Mouse (Mus musculus): Measurements from ENCODE around the gene Psat1.

Gene Psat1

DNA sequence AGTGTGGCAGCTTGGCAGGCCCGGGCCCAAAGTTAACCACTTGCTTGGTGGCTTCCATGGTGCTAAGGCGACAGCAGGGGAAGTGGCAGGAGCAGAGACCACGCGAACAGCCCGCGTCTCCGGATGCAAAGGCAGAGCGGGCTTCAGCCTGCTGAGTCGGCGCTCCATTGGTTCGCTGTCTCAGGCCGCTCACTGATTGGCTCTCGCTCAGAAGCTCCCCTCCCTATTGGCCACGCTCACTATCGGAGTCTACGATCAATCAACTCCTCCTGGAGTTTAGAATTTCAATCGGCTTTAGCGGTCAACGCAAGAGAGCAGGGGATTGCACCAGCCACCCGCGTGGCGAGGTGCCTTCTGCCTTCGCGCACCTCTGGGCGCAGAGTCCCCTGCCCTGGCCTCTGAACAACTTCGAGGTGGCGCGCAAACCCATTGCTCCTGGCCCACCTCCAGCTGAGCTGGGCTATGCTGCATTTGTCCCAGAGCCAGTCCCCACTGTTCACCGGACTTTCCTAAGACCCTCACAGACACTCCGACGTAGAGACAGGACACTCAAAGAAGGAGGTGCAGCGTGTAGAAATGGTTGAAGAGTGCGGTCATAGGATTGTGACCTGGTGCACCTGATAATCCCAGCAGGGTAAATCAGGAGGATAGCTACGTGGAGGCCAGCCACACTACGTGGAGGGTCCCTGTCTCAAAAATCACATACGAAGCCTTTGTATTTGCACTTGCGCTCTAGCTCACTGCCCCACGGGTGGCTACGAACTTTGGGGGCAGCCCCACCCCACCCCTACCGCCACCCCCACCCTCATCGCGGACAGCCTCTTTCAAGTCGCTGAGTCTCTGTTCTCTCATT is 22.0 kb downstream of the Psat1 start:
- peak; percentile 67 to 70 for DNase-seq (ENCODE audit: low read depth in 2 of 2, low spot score in 2 of 2)

DNA sequence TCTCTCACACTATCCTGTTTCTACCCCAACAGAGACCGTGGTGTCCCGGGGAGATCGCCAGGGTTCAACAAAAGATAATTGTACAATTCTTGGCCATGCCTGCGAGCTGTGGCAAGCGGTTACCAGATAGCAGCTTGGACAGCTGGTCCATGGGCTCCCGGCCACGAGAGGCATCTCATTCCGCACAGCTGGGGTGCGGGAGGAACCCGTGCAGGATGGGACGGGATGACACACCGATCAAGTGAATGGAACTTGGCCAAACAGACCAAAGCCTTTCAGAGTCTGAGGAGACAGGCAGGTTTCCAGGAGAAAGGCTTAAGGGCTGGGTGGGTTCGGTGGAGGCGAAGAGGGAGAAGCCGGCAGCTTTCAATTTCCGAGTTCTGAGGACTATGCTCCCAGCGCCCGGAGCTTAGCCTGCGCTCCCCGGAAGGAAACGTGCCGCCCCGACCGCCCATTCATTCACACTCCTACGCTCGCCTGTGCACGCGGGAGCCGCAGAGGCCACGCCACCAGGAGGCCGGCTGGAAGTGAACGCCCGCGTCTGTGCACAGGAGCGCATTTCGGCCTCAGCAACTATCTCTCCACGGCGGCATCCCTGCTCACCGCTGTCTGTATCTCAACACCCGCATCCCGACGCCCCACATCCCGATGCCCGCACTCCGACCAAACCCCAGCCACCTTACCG is 22.8 kb downstream of the Psat1 start:
- DNase-seq (ENCODE audit: low read depth in 2 of 2, low spot score in 2 of 2): peak; percentile 27 to 35

DNA sequence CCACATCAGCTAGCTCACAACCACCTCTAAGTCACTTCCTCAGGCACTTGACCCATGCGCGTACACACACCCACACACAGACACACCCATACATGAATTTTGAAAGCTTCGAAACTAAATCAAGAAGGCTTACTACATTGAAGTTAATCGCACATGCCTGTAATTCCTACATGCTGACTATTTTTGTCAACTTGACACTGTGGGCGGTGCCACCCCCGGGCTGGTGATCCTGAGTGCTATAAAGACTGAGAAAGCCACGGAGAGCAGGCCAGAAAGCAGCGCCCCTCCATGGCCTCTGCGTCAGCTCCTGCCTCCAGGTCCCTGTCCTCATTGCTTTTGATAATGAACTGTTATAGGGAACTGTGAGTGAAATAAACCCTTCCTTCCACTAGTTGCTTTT is 23.7 kb downstream of the Psat1 start:
- peak; percentile 3 to 5 for DNase-seq (ENCODE audit: low read depth in 2 of 2, low spot score in 2 of 2)

DNA sequence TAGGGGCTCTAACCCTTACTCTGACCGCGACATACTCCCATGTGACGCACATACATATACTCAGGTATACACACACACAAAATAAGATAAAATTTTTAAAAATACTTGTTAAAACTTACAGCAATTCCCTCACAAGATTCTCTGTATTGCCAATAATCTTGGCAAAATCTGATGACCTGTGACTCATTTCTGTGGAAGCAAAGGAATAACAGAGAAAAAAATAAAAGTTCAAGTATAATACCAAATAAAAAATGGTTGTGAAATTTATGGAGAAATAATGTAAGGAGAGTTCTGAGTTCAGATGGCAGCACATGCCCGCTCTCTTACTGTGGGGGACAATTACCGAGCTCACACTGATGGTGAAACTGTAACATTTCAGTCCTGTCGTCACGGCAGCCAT is 27.8 kb downstream of the Psat1 start:
- DNase-seq (ENCODE audit: low read depth in 2 of 2, low spot score in 2 of 2): no peak

DNA sequence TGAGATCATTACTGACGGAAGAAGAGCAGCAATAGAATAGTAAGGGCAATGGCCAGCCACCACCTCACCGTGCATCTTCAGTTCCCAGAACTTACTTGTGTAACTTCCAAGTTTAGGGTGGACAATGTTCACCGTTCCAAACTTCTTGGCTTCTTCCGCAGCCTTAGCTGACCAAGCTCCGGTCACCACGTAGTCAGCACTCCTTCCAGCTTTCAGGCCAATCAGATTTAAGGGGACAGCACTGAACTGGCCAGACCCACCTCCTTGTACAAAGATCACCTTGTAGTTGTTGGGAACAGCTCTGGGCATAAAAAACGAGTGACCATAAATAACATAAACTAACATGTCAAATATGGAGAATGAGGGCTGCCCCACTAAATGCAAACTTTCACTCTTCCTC is 29.0 kb downstream of the Psat1 start:
- no peak for DNase-seq (ENCODE audit: low read depth in 2 of 2, low spot score in 2 of 2)

- DNase-seq (ENCODE audit: low read depth in 2 of 2, low spot score in 2 of 2): no peak
Observed at GRCm38 (mm10) chr19:15913249-15913997, 33.7 kb downstream of the Psat1 start.

- no peak for DNase-seq (ENCODE audit: low read depth in 2 of 2, low spot score in 2 of 2)
Observed at GRCm38 (mm10) chr19:15911441-15911840, 35.7 kb downstream of the Psat1 start.

GRCm38 (mm10) chr19:15910987-15911386 is 36.1 kb downstream of the Psat1 start:
- DNase-seq (ENCODE audit: low read depth in 2 of 2, low spot score in 2 of 2): no peak

DNA sequence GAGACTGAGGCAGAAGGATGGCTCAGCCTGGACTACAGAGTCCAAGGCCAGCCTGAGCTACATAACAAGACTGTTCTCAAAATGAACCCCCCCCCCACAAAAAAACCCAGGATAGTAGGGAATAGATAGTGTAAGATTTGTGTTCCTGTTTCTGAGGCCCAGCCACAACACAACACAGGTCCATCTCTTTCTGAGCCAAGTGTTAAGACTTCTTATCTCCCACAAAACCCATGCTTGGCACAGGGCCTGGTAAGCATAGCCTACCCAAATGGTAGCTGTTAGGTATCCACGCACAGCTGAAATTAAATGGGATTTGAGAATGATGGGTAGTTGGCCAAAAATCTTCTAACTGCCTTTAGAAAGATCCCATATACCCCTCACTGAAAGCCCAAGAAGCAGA is 36.6 kb downstream of the Psat1 start:
- DNase-seq (ENCODE audit: low read depth in 2 of 2, low spot score in 2 of 2): no peak

DNA sequence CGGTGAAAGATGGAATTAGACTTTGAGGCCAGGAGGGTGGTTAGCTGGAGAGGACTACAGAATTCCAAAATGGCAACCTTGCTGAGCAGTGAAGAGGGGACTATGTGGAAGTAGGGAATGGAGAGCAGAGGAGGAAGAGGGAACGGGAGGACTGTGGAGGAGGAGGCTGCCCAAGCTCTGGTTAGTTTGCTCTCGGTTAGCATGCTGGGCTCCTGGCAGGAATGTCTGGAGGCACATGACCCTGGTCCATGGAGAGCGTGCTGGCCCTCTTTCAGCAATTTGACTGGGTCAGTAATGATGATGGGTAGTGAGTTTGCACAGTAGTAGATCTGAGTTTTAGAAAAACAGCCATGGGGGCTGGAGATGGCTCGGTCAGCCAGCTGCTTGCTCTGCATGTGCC is 39.1 kb downstream of the Psat1 start:
- DNase-seq (ENCODE audit: low read depth in 2 of 2, low spot score in 2 of 2): no peak

GRCm38 (mm10) chr19:15904734-15905133 is 42.4 kb downstream of the Psat1 start:
- no peak for DNase-seq (ENCODE audit: low read depth in 2 of 2, low spot score in 2 of 2)

GRCm38 (mm10) chr19:15903508-15904480 is 43.3 kb downstream of the Psat1 start:
- no peak for DNase-seq (ENCODE audit: low read depth in 2 of 2, low spot score in 2 of 2)

- DNase-seq (ENCODE audit: low read depth in 2 of 2, low spot score in 2 of 2): no peak
Observed at GRCm38 (mm10) chr19:15895681-15896080, 51.5 kb downstream of the Psat1 start.

GRCm38 (mm10) chr19:15892146-15892545 is 55.0 kb downstream of the Psat1 start:
- no peak for DNase-seq (ENCODE audit: low read depth in 2 of 2, low spot score in 2 of 2)

GRCm38 (mm10) chr19:15888466-15888865 is 58.7 kb downstream of the Psat1 start:
- DNase-seq (ENCODE audit: low read depth in 2 of 2, low spot score in 2 of 2): no peak

DNA sequence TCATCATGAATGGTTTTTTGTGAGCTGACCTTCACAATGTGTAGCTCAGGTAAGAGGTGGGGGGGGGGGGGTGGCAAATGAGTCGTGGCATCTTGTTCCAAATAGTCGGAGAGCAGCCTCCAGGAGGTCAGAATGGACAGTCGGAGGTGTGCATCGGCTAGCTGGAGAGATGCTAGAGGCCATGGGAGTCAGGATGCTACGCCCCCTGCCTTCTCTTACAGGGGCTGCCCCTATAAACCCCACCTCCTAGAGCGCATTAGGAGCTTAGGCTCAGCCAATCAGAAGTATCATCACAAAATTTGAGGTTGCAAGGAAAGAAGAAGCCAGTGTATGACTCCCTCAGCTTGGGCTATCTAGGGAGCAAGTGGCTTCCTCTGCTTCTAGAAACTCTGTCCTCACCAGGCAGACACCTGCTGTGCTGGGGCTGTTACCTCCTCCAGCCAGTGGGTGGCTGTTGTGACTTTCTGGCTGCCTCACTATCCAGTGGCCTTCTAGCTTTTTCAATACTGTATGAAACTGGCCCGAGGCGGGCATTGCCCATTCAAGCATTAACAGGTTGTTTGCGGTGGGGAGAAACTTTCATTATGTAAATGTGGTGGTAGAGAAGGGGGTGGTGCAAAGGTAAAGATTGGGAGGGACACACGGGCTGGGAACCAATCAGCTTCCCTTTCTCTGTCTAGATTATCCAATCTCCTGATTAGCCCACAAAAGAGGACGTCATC is 64.3 kb downstream of the Psat1 start:
- no peak for DNase-seq (ENCODE audit: low read depth in 2 of 2, low spot score in 2 of 2)

- no peak for DNase-seq (ENCODE audit: low read depth in 2 of 2, low spot score in 2 of 2)
Observed at GRCm38 (mm10) chr19:15880731-15881130, 66.4 kb downstream of the Psat1 start.

- no peak for DNase-seq (ENCODE audit: low read depth in 2 of 2, low spot score in 2 of 2)
Observed at GRCm38 (mm10) chr19:15879271-15879670, 67.9 kb downstream of the Psat1 start.

- DNase-seq (ENCODE audit: low read depth in 2 of 2, low spot score in 2 of 2): no peak
Observed at GRCm38 (mm10) chr19:15868865-15869698, 78.1 kb downstream of the Psat1 start.
